Mouse (Mus musculus): ENCODE results near the gene Rabggta. TPM values are rescaled to one million over a fixed set of nuclear protein-coding genes. Genes with fewer than 3 reads are reported as not detected.
A peak's percentile ranks its signal among the peaks of the same experiment; 100 is the strongest.

The Rabggta gene
- total RNA-seq, 2 experiments from 2014 or later = 9.4 to 10.2 TPM

- no peak for DNase-seq
These were observed 32.6 kb downstream of the Rabggta start for GRCm38 (mm10) chr14:55689433-55689832.

GRCm38 (mm10) chr14:55682118-55682493 lies 40.0 kb downstream of the Rabggta start:
- no peak for DNase-seq

DNA sequence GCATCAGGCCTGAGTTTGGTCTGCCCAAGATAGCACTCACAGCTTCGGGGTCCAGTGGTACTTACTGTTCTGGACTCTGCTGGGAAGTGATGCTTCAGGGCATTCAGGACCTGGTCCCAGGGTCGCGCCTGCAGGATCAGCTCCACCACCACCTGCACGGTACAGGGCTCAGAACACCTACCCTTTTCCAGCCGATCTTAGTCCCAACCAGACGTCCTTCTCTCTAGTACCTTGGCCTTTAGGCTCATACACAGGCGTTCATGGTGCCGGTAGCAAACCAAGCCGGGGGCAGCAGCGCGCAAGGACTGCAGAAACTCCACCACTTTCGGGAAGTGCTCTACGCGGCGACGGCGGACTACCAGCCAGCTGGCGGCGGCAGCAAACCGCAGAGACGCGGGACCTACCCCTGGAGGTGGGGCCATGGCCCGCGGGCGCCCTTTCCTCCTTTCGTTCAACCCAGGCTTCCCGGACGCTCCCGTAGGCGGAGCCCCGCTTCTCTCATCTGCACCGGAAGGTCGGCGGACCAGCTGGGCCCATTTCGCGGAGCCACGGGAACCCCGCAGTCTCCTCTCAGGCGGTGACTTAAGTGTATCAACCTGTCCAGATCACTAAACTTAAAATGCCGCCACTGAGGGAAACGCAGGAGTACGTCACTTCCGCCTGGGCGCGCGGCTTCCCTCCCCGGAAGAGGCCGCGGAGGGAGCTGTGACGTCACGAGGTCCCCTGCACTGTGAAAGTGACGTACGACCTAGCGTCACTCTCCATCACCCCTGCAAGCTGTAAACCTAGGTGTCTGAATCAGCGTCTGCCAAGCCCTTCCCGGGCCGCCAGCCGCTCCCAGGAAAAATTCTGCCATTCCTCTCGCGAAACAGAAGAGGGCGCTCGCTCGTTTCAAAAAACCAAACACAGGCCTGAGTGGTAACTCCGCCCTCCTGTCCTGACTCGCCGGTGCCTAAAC lies 40.6 kb downstream of the Rabggta start, which contains the start of gene Tinf2:
Tinf2 (minus strand) TSS at position 661 of the 958 bp plus-strand sequence.
- DNase-seq = peak; percentile 86

DNA sequence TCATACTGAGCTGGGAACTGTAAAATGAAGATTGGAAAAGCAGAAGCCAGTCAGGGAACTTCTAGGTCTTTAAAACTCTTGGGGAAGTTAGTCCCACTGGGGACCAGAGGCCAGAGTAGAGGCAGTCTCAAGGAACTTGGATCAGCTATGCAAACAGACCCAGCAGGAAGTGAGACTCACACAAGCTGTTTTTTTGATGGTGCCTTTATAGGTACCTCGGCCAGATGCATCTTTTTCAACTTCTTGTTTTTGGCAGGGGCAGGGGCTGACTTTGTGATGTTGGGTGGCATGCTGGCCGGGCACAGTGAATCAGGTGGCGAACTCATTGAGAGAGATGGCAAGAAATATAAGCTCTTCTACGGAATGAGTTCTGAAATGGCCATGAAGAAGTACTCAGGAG lies 44.4 kb downstream of the Rabggta start:
- DNase-seq = no peak

DNA sequence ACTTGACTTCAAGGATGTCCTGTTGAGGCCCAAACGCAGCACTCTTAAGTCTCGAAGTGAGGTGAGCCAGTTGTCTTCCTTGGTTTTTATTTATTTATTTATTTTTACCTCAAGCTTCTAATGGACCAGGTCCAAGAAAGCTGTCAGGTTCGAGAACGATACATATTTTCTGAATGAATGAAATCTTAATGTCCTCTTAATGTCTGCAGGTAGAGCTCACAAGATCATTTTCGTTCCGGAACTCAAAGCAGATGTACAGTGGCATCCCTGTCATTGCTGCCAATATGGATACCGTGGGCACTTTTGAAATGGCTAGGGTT lies 49.4 kb downstream of the Rabggta start:
- no peak for DNase-seq

GRCm38 (mm10) chr14:55671833-55672740 lies 50.0 kb downstream of the Rabggta start, which contains the start of the genes Gmpr2 and Nedd8:
Gene Gmpr2 (plus strand): TSS chr14:55671941.
Gene Nedd8 (minus strand): TSS chr14:55672124.
- DNase-seq = peak; percentile 65

DNA sequence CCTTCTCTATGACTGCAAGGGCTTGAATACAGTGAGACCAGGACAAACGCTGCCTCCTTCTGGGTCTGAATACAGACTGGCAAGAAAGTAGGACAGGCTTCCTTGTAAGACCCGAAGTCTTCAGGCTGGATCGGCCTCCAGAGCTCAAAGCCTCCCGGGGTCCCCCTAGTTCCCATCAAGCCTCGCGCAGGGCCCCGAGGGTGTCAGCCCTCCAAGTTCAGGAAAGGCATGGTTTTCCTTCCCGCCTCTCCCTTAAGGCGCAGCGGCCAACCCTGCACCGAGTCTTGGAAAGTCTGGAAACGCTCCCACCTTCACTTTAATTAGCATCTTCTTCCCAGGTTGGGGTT lies 50.6 kb downstream of the Rabggta start:
- DNase-seq = no peak

Other genes starting within 250 kb of the Rabggta start
- 10 to 100 TPM; 28.7 to 29.9 TPM for gene Dhrs4, start 243.5 kb downstream of the Rabggta start, total RNA-seq (2021)
- 1 to 10 TPM; 2.5 to 3.9 TPM for gene Carmil3, start 231.6 kb downstream of the Rabggta start, total RNA-seq (2021)
- gene Cpne6, start 211.8 kb downstream of the Rabggta start, total RNA-seq (2021) = under 1 TPM in 1 of 2 experiments, not detected in 1; 0.14 TPM
- not detected for gene Nrl, start 197.3 kb downstream of the Rabggta start, total RNA-seq (2021)
- gene Pck2, start 182.0 kb downstream of the Rabggta start, total RNA-seq (2021) = 10 to 100 TPM; 15.0 to 21.4 TPM
- gene Dcaf11, start 162.3 kb downstream of the Rabggta start, total RNA-seq (2021) = 10 to 100 TPM; 61.1 to 61.2 TPM
- gene A730061H03Rik, start 161.9 kb downstream of the Rabggta start, total RNA-seq (2021) = not detected
- 100 to 1,000 TPM; 403 to 446 TPM for gene Fitm1, start 146.6 kb downstream of the Rabggta start, total RNA-seq (2021)
- gene Psme1, start 144.1 kb downstream of the Rabggta start, total RNA-seq (2021) = 10 to 100 TPM; 56.3 to 58.7 TPM
- 10 to 100 TPM; 45.2 to 49.9 TPM for gene Emc9, start 137.0 kb downstream of the Rabggta start, total RNA-seq (2021)
- gene Psme2, start 131.2 kb downstream of the Rabggta start, total RNA-seq (2021) = 10 to 100 TPM; 74.4 to 85.8 TPM
- 10 to 100 TPM; 15.9 to 16.4 TPM for gene Rnf31, start 130.6 kb downstream of the Rabggta start, total RNA-seq (2021)
- gene Irf9, start 118.7 kb downstream of the Rabggta start, total RNA-seq (2021) = 1 to 10 TPM; 5.0 to 5.7 TPM
- gene Rec8, start 104.2 kb downstream of the Rabggta start, total RNA-seq (2021) = under 1 TPM; 0.56 to 0.70 TPM
- 10 to 100 TPM; 68.3 to 77.1 TPM for gene Ipo4, start 86.3 kb downstream of the Rabggta start, total RNA-seq (2021)
- 1 to 10 TPM; 1.1 to 2.7 TPM for gene Gm49378, start 84.4 kb downstream of the Rabggta start, total RNA-seq (2021)
- gene Tm9sf1, start 78.5 kb downstream of the Rabggta start, total RNA-seq (2021) = 10 to 100 TPM; 29.2 to 33.2 TPM
- gene Tssk4, start 72.1 kb downstream of the Rabggta start, total RNA-seq (2021) = 1 to 10 TPM in 1 of 2 experiments, under 1 TPM in 1; 0.54 to 1.1 TPM
- gene Mdp1, start 61.8 kb downstream of the Rabggta start, total RNA-seq (2021) = 10 to 100 TPM; 20.9 to 22.2 TPM
- 1 to 10 TPM; 5.9 to 8.6 TPM for gene Gmpr2, start 50.3 kb downstream of the Rabggta start, total RNA-seq (2021)
- gene Nedd8, start 50.1 kb downstream of the Rabggta start, total RNA-seq (2021) = 100 to 1,000 TPM; 242 to 253 TPM
- 10 to 100 TPM; 11.7 to 14.9 TPM for gene Tinf2, start 40.4 kb downstream of the Rabggta start, total RNA-seq (2021)
- under 1 TPM; 0.19 to 0.50 TPM for gene Tgm1, start 8.3 kb downstream of the Rabggta start, total RNA-seq (2021)
- 10 to 100 TPM; 33.2 to 33.3 TPM for gene Dhrs1, start 23.4 kb upstream of the Rabggta start, total RNA-seq (2021)
- 10 to 100 TPM; 13.4 to 15.2 TPM for gene Nop9, start 23.4 kb upstream of the Rabggta start, total RNA-seq (2021)
- gene Cideb, start 36.2 kb upstream of the Rabggta start, total RNA-seq (2021) = not detected
- gene Ltb4r2, start 39.2 kb upstream of the Rabggta start, total RNA-seq (2021) = under 1 TPM; 0.07 to 0.14 TPM
- under 1 TPM; 0.16 to 0.61 TPM for gene Ltb4r1, start 43.7 kb upstream of the Rabggta start, total RNA-seq (2021)
- 1 to 10 TPM; 5.9 to 9.4 TPM for gene Adcy4, start 61.8 kb upstream of the Rabggta start, total RNA-seq (2021)
- gene Ripk3, start 66.6 kb upstream of the Rabggta start, total RNA-seq (2021) = 1 to 10 TPM; 3.9 to 4.2 TPM
- 10 to 100 TPM in 1 of 2 experiments, 1 to 10 TPM in 1; 9.3 to 14.8 TPM for gene Nfatc4, start 100.9 kb upstream of the Rabggta start, total RNA-seq (2021)
- gene Nynrin, start 131.7 kb upstream of the Rabggta start, total RNA-seq (2021) = 10 to 100 TPM in 1 of 2 experiments, 1 to 10 TPM in 1; 9.3 to 15.3 TPM
- gene Cbln3, start 162.1 kb upstream of the Rabggta start, total RNA-seq (2021) = under 1 TPM; 0.16 to 0.29 TPM
- gene Khnyn, start 162.7 kb upstream of the Rabggta start, total RNA-seq (2021) = 10 to 100 TPM in 1 of 2 experiments, 1 to 10 TPM in 1; 8.0 to 11.6 TPM
- 10 to 100 TPM; 73.3 to 82.4 TPM for gene Sdr39u1, start 178.0 kb upstream of the Rabggta start, total RNA-seq (2021)
- gene Cma1, start 222.4 kb upstream of the Rabggta start, total RNA-seq (2021) = 10 to 100 TPM; 18.2 to 18.8 TPM
- gene Cma2, start 228.7 kb upstream of the Rabggta start, total RNA-seq (2021) = 1 to 10 TPM in 1 of 2 experiments, under 1 TPM in 1; 0.65 to 1.5 TPM

All from gastrocnemius, postnatal 10 days (tissue).